ENCODE assay signal across 42 mouse cellular contexts in the genomic region with DNA sequence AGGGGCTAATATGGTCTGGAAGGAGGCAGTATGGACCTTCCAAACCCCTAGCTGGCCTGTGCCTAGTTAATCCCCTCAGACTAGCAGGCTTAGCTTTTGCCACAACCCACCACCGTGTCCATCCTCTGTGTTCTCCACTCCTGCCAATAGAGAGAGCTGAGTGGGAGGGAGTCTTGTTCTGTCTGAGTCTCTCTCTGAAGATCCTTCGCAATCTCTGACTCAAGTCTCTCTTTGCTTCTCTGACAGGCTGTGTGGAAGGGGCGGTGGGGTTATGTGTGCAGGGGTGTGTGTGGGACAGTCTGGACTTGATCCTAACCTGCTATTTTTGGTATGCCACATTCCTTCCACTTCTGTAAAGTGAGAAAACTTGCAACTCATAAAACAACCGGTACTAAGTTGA. TPM values are rescaled to one million over a fixed set of nuclear protein-coding genes. Genes with fewer than 3 reads are reported as not detected.
"Had no signal": no experiment of that assay in that cellular context is flagged by ENCODE, and none has a peak within 500 bp of the region (broad histone marks: within the 10 kb centered on the region; RNA-seq: fewer than 3 reads in every experiment).

No protein-coding gene starts in this region.

- H3K9me3 ChIP-seq: heart, embryonic 10.5 days; heart, embryonic 12.5 days; heart, embryonic 13.5 days; heart, embryonic 15.5 days; hindbrain, embryonic 10.5 days; hindbrain, embryonic 12.5 days; hindbrain, embryonic 13.5 days; hindbrain, embryonic 15.5 days; intestine, embryonic 15.5 days; kidney, embryonic 15.5 days had no signal

- H3K4me2 ChIP-seq: heart, embryonic 11.5 days; heart, embryonic 12.5 days; heart, embryonic 13.5 days; heart, embryonic 15.5 days; hindbrain, embryonic 12.5 days; hindbrain, embryonic 13.5 days; hindbrain, embryonic 14.5 days; hindbrain, embryonic 15.5 days; intestine, embryonic 15.5 days; kidney, embryonic 15.5 days had no signal

- H3K27ac ChIP-seq: heart, embryonic 10.5 days; heart, embryonic 13.5 days; heart, embryonic 15.5 days; hindbrain, embryonic 10.5 days; hindbrain, embryonic 12.5 days; hindbrain, embryonic 13.5 days; hindbrain, embryonic 14.5 days; hindbrain, embryonic 15.5 days; hindbrain, postnatal 0 days; intestine, embryonic 15.5 days; kidney, embryonic 15.5 days; kidney, postnatal 0 days; layer of hippocampus, adult 2 months had no signal

- H3K9ac ChIP-seq: heart, embryonic 12.5 days; heart, embryonic 13.5 days; heart, embryonic 15.5 days; hindbrain, embryonic 12.5 days; hindbrain, embryonic 13.5 days; hindbrain, embryonic 14.5 days; hindbrain, embryonic 15.5 days; intestine, embryonic 15.5 days; kidney, embryonic 15.5 days had no signal

- ATAC-seq: hindbrain, embryonic 16.5 days; hindbrain, postnatal 0 days; inflammation-experienced regulatory T-cells, adult 6 months; intestine, embryonic 15.5 days; intestine, embryonic 16.5 days; intestine, postnatal 0 days had no signal

- H3K4me3 ChIP-seq: heart, embryonic 10.5 days; heart, embryonic 12.5 days; heart, embryonic 13.5 days; heart, embryonic 15.5 days; hindbrain, embryonic 10.5 days; hindbrain, embryonic 12.5 days; hindbrain, embryonic 13.5 days; hindbrain, embryonic 15.5 days; intestine, embryonic 15.5 days; kidney, embryonic 15.5 days; layer of hippocampus, adult 2 months had no signal

- DNase-seq: heart, postnatal 10 days; heart, postnatal 14 days; heart, postnatal 36 days; heart, postnatal 4 days; kidney, adult 11 months; kidney, adult 2 months; kidney, adult 8-10 months; kidney, adult 9 months; kidney, postnatal 10 days; kidney, postnatal 14 days; kidney, postnatal 25 days; kidney, postnatal 36 days; kidney, postnatal 4 days; layer of hippocampus, adult 9-11 months; layer of hippocampus, postnatal 36 days had no signal

- H3K36me3 ChIP-seq: heart, embryonic 10.5 days; heart, embryonic 12.5 days; heart, embryonic 13.5 days; heart, embryonic 15.5 days; hindbrain, embryonic 10.5 days; hindbrain, embryonic 12.5 days; hindbrain, embryonic 13.5 days; hindbrain, embryonic 15.5 days; intestine, embryonic 15.5 days; kidney, embryonic 15.5 days had no signal

RNA-seq across cellular contexts. Expression of a gene that starts 1.2 kb away (rescaled TPM):
- polyA plus RNA-seq: heart, embryonic 11.5 days; heart, embryonic 12.5 days; heart, embryonic 13.5 days; heart, embryonic 14.5 days; heart, embryonic 15.5 days; heart, embryonic 16.5 days; hindbrain, embryonic 14.5 days; inflammation-experienced regulatory T-cells, adult 6 months; intestine, embryonic 14.5 days; intestine, embryonic 15.5 days; intestine, embryonic 16.5 days; intestine, postnatal 0 days; kidney, embryonic 14.5 days; kidney, embryonic 15.5 days; kidney, embryonic 16.5 days; kidney, postnatal 0 days; large intestine, adult 2 months had no signal

RNA-seq across cellular contexts. Expression of a gene that starts 15.7 kb away (rescaled TPM):
- polyA plus RNA-seq: heart, embryonic 10.5 days; heart, embryonic 11.5 days; heart, embryonic 12.5 days; heart, embryonic 13.5 days; heart, embryonic 15.5 days; heart, embryonic 16.5 days; heart, postnatal 0 days; hindbrain, embryonic 10.5 days; hindbrain, embryonic 11.5 days; hindbrain, embryonic 12.5 days; hindbrain, embryonic 13.5 days; hindbrain, embryonic 14.5 days; hindbrain, embryonic 15.5 days; hindbrain, embryonic 16.5 days; hindbrain, postnatal 0 days; intestine, embryonic 14.5 days; intestine, embryonic 15.5 days; intestine, embryonic 16.5 days; intestine, postnatal 0 days; kidney, adult 2 months; kidney, embryonic 14.5 days; kidney, embryonic 15.5 days; kidney, embryonic 16.5 days; kidney, postnatal 0 days had no signal
